Comparison of ENCODE assay signal across 8 mouse cellular contexts in genomic region chr1:164247442-164247841, GRCm38 (mm10). TPM values are rescaled to one million over a fixed set of nuclear protein-coding genes. Genes with fewer than 3 reads are reported as not detected.
DNase-seq lines count a peak whose midpoint lies in the region; ATAC-seq and TF ChIP-seq lines count a peak whose summit lies in the region.

No protein-coding gene starts in this region.

- H3K9ac ChIP-seq in lung, postnatal 0 days (replicated peaks; ENCODE audit: low read depth), result 0 out of 2 replicates have a peak overlapping the region, but pooled peaks have one; percentile 50
- peak overlapping the region; percentile 70; the same call in 1 of the 2 replicates for H3K9ac ChIP-seq in limb, embryonic 13.5 days
- no peak overlapping the region for H3K9ac ChIP-seq in stomach, embryonic 14.5 days (replicated peaks; ENCODE audit: low read depth, low read length)

- peak; percentile 22 for DNase-seq in cerebellum, adult 9-11 months
- no peak for DNase-seq in cerebellum, adult 8-10 months
- DNase-seq in lung, postnatal 0 days (ENCODE audit: low spot score), result no peak
- DNase-seq in lung, postnatal 36 days, result no peak
- no peak for DNase-seq in urinary bladder, postnatal 10 days (ENCODE audit: low spot score)
- DNase-seq in spleen, postnatal 36 days (ENCODE audit: low spot score in 2 of 2), result no peak

- 41% methylated on average over 8 of the region's 8 CpGs for WGBS in lung, postnatal 0 days
- WGBS in limb, embryonic 13.5 days, result 48% methylated on average over 8 of the region's 8 CpGs
- WGBS in stomach, embryonic 14.5 days, result 49% methylated on average over 8 of the region's 8 CpGs

- no peak for TF ChIP-seq EP300 in lung, postnatal 0 days (IDR thresholded peaks at IDR 0.05)

- peak overlapping the region; percentile 90 for H3K27ac ChIP-seq in lung, postnatal 0 days (ENCODE audit: low read length)
- no peak overlapping the region for H3K27ac ChIP-seq in limb, embryonic 13.5 days
- no peak overlapping the region for H3K27ac ChIP-seq in stomach, embryonic 14.5 days (ENCODE audit: low read length)

- H3K4me3 ChIP-seq in lung, postnatal 0 days (ENCODE audit: low read depth, low read length), result no peak overlapping the region
- peak overlapping the region; percentile 74; the same call in 1 of the 2 replicates for H3K4me3 ChIP-seq in limb, embryonic 13.5 days
- no peak overlapping the region for H3K4me3 ChIP-seq in stomach, embryonic 14.5 days (ENCODE audit: low read depth, low read length)

- no peaks in the 10 kb centered on the region for H3K9me3 ChIP-seq in lung, postnatal 0 days (ENCODE audit: low read length)
- no peaks in the 10 kb centered on the region for H3K9me3 ChIP-seq in limb, embryonic 13.5 days
- no peaks in the 10 kb centered on the region for H3K9me3 ChIP-seq in stomach, embryonic 14.5 days (ENCODE audit: control insufficient read depth, low read depth, low read length)

- no peak for ATAC-seq in lung, postnatal 0 days
- no peak for ATAC-seq in limb, embryonic 13.5 days (ENCODE audit: low FRiP score, low read depth)
- ATAC-seq in stomach, embryonic 14.5 days (ENCODE audit: insufficient number of reproducible peaks, insufficient read depth, low FRiP score, low read depth), result no peak

- H3K36me3 ChIP-seq in lung, postnatal 0 days (ENCODE audit: insufficient read depth, low read length), result no peaks in the 10 kb centered on the region
- no peaks in the 10 kb centered on the region for H3K36me3 ChIP-seq in limb, embryonic 13.5 days
- H3K36me3 ChIP-seq in stomach, embryonic 14.5 days (ENCODE audit: control insufficient read depth, insufficient read depth, low read length), result no peaks in the 10 kb centered on the region

- peak overlapping the region; percentile 91; the same call in 1 of the 2 replicates for H3K4me2 ChIP-seq in lung, postnatal 0 days (replicated peaks; ENCODE audit: low read depth, low read length)
- peak overlapping the region; percentile 86 for H3K4me2 ChIP-seq in limb, embryonic 13.5 days (replicated peaks)
- H3K4me2 ChIP-seq in stomach, embryonic 14.5 days (replicated peaks; ENCODE audit: low read depth, low read length), result peak overlapping the region; percentile 43; the same call in 1 of the 2 replicates

- H3K27me3 ChIP-seq in lung, postnatal 0 days (replicated peaks; ENCODE audit: insufficient read depth, low read length), result no peaks in the 10 kb centered on the region
- 0 out of 2 replicates have a peak, but pooled peaks cover 5% of the 10 kb centered on the region for H3K27me3 ChIP-seq in limb, embryonic 13.5 days
- no peaks in the 10 kb centered on the region for H3K27me3 ChIP-seq in stomach, embryonic 14.5 days (ENCODE audit: control insufficient read depth, insufficient read depth, low read length)

- TF ChIP-seq CTCF in lung, postnatal 0 days (IDR thresholded peaks at IDR 0.05), result no peak

- peaks cover 14% of the 10 kb centered on the region; the same call in 1 of the 2 replicates for H3K4me1 ChIP-seq in lung, postnatal 0 days (ENCODE audit: insufficient read depth, low read depth, low read length)
- peaks cover 23% of the 10 kb centered on the region for H3K4me1 ChIP-seq in limb, embryonic 13.5 days
- peaks cover 11% of the 10 kb centered on the region for H3K4me1 ChIP-seq in stomach, embryonic 14.5 days (ENCODE audit: control insufficient read depth, insufficient read depth, low read length)

RNA-seq across cellular contexts. Expression of gene Slc19a2, which starts 1.4 kb away (rescaled TPM):
- 3.8 and 3.9 TPM in 2 replicates for polyA plus RNA-seq in lung, postnatal 0 days (2015; fragmentation: Nextera tagmentation; extraction: Ambion mirVana)
- polyA plus RNA-seq in limb, embryonic 13.5 days (2015; fragmentation: Nextera tagmentation; extraction: Ambion mirVana), result 7.7 and 8.6 TPM in 2 replicates
- polyA plus RNA-seq in stomach, embryonic 14.5 days (2014; fragmentation: Nextera tagmentation; extraction: Ambion mirVana), result 13.8 and 14.2 TPM in 2 replicates

RNA-seq across cellular contexts. Expression of gene Ccdc181, which starts 27.9 kb away (rescaled TPM):
- polyA plus RNA-seq in lung, postnatal 0 days (2015; fragmentation: Nextera tagmentation; extraction: Ambion mirVana), result 14.4 and 19.3 TPM in 2 replicates
- 6.5 and 6.7 TPM in 2 replicates for polyA plus RNA-seq in limb, embryonic 13.5 days (2015; fragmentation: Nextera tagmentation; extraction: Ambion mirVana)
- 11.8 and 12.2 TPM in 2 replicates for polyA plus RNA-seq in stomach, embryonic 14.5 days (2014; fragmentation: Nextera tagmentation; extraction: Ambion mirVana)

RNA-seq across cellular contexts. Expression of gene Nme7, which starts 56.5 kb away (rescaled TPM):
- 17.7 and 18.8 TPM in 2 replicates for polyA plus RNA-seq in lung, postnatal 0 days (2015; fragmentation: Nextera tagmentation; extraction: Ambion mirVana)
- 42.5 and 43.9 TPM in 2 replicates for polyA plus RNA-seq in limb, embryonic 13.5 days (2015; fragmentation: Nextera tagmentation; extraction: Ambion mirVana)
- 34.7 and 36.9 TPM in 2 replicates for polyA plus RNA-seq in stomach, embryonic 14.5 days (2014; fragmentation: Nextera tagmentation; extraction: Ambion mirVana)

RNA-seq across cellular contexts. Expression of gene Blzf1, which starts 59.8 kb away (rescaled TPM):
- 27.8 and 27.9 TPM in 2 replicates for polyA plus RNA-seq in lung, postnatal 0 days (2015; fragmentation: Nextera tagmentation; extraction: Ambion mirVana)
- polyA plus RNA-seq in limb, embryonic 13.5 days (2015; fragmentation: Nextera tagmentation; extraction: Ambion mirVana), result 31.2 and 32.6 TPM in 2 replicates
- polyA plus RNA-seq in stomach, embryonic 14.5 days (2014; fragmentation: Nextera tagmentation; extraction: Ambion mirVana), result 25.6 and 26.7 TPM in 2 replicates
